Mouse (Mus musculus): ENCODE measurements around the gene Rtn4rl1. TPM values are rescaled to one million over a fixed set of nuclear protein-coding genes. Genes with fewer than 3 reads are reported as not detected.
"Not testable (repeated sequence)": the region's sequence is repeated elsewhere in the genome, so short reads cannot be mapped to it uniquely, and the experiment has no call there.

Gene Rtn4rl1
- total RNA-seq, 2 experiments from 2014 or later = 59.5 to 65.9 TPM

- DNase-seq (ENCODE audit: low spot score in 2 of 2) = no peak
- intact Hi-C loops (cut with DNase I) = no loop called here
Observed at GRCm38 (mm10) chr11:75164051-75164450, 29.5 kb upstream of the Rtn4rl1 start.

GRCm38 (mm10) chr11:75164750-75165149, 28.8 kb upstream of the Rtn4rl1 start:
- no peak for DNase-seq (ENCODE audit: low spot score in 2 of 2)
- intact Hi-C loops (cut with DNase I) = no loop called here

- peak; percentile 67 to 81 for DNase-seq (ENCODE audit: low spot score in 2 of 2)
- intact Hi-C loops (cut with DNase I) = no loop called here
Observed at GRCm38 (mm10) chr11:75165441-75166192, 28.0 kb upstream of the Rtn4rl1 start.

GRCm38 (mm10) chr11:75166193-75166842, 27.3 kb upstream of the Rtn4rl1 start:
- no peak for DNase-seq (ENCODE audit: low spot score in 2 of 2)
- intact Hi-C loops (cut with DNase I) = no loop called here

GRCm38 (mm10) chr11:75166861-75167642, 26.5 kb upstream of the Rtn4rl1 start:
- peak in 1 of 2 experiments; percentile 16 for DNase-seq (ENCODE audit: low spot score in 2 of 2)
- intact Hi-C loops (cut with DNase I) = no loop called here

GRCm38 (mm10) chr11:75167643-75168589, 25.7 kb upstream of the Rtn4rl1 start:
- intact Hi-C loops (cut with DNase I) = no loop called here
- DNase-seq (ENCODE audit: low spot score in 2 of 2) = no peak

- intact Hi-C loops (cut with DNase I) = no loop called here
Observed at GRCm38 (mm10) chr11:75168590-75169361, 24.8 kb upstream of the Rtn4rl1 start.

GRCm38 (mm10) chr11:75169405-75170080, 24.0 kb upstream of the Rtn4rl1 start, which contains the start of gene Hic1:
Gene Hic1, minus strand, starts transcription at chr11:75169519.
- intact Hi-C loops (cut with DNase I) = loop anchor here (1.0 to 2.0 kb wide), 2 partner anchors 189 to 223 kb away; no protein-coding TSS in a partner anchor
- no peak for DNase-seq (ENCODE audit: low spot score in 2 of 2)

More at GRCm38 (mm10) chr11:75168590-75169361, 24.8 kb upstream of the Rtn4rl1 start:
- DNase-seq (ENCODE audit: low spot score in 2 of 2) = peak; percentile 81 to 83

- peak; percentile 92 to 94 for DNase-seq (ENCODE audit: low spot score in 2 of 2)
Observed at GRCm38 (mm10) chr11:75170136-75170751, 23.3 kb upstream of the Rtn4rl1 start.

GRCm38 (mm10) chr11:75171186-75171865, 22.3 kb upstream of the Rtn4rl1 start:
- DNase-seq (ENCODE audit: low spot score in 2 of 2) = no peak
- intact Hi-C loops (cut with DNase I) = loop anchor here (2.0 kb wide), 1 partner anchor 191 kb away; no protein-coding TSS in a partner anchor

More at GRCm38 (mm10) chr11:75170136-75170751, 23.3 kb upstream of the Rtn4rl1 start:
- intact Hi-C loops (cut with DNase I) = loop anchor here (1.0 to 2.0 kb wide), 2 partner anchors 189 to 224 kb away; no protein-coding TSS in a partner anchor

GRCm38 (mm10) chr11:75172151-75173094, 21.2 kb upstream of the Rtn4rl1 start:
- intact Hi-C loops (cut with DNase I) = no loop called here
- peak; percentile 81 to 83 for DNase-seq (ENCODE audit: low spot score in 2 of 2)

GRCm38 (mm10) chr11:75173095-75173798, 20.3 kb upstream of the Rtn4rl1 start:
- intact Hi-C loops (cut with DNase I) = no loop called here

GRCm38 (mm10) chr11:75173799-75174165, 19.8 kb upstream of the Rtn4rl1 start:
- intact Hi-C loops (cut with DNase I) = no loop called here
- no peak for DNase-seq (ENCODE audit: low spot score in 2 of 2)

More at GRCm38 (mm10) chr11:75173095-75173798, 20.3 kb upstream of the Rtn4rl1 start:
- peak; percentile 96 to 97 for DNase-seq (ENCODE audit: low spot score in 2 of 2)

GRCm38 (mm10) chr11:75174574-75174973, 19.0 kb upstream of the Rtn4rl1 start:
- intact Hi-C loops (cut with DNase I); DNase-seq (ENCODE audit: low spot score in 2 of 2): not testable (repeated sequence)

- peak in 1 of 2 experiments; percentile 13 for DNase-seq (ENCODE audit: low spot score in 2 of 2)
- intact Hi-C loops (cut with DNase I) = loop anchor here (5.0 kb wide), 1 partner anchor 114 kb away; no protein-coding TSS in a partner anchor
Observed at GRCm38 (mm10) chr11:75178011-75178410, 15.6 kb upstream of the Rtn4rl1 start.

Data from left cerebral cortex, postnatal 14 days (tissue).